Mouse (Mus musculus): ENCODE results near the gene Jazf1. TPM values are rescaled to one million over a fixed set of nuclear protein-coding genes. Genes with fewer than 3 reads are reported as not detected.

Jazf1 gene
- total and polyA plus RNA-seq, 3 experiments, result 0.42 to 1.7 (median 0.75) TPM

- H3K4me2 ChIP-seq (ENCODE audit: insufficient read depth, low read depth, poor library complexity, severe bottlenecking), result no peak overlapping the region
- no peak overlapping the region for H3K27ac ChIP-seq (ENCODE audit: insufficient read depth, low read depth)
- H3K79me2 ChIP-seq (replicated peaks; ENCODE audit: control insufficient read depth, extremely low read depth, insufficient read depth, poor library complexity, severe bottlenecking), result no peaks in the 10 kb centered on the region
- no peak overlapping the region for H3K9ac ChIP-seq (ENCODE audit: insufficient read depth, low read depth)
- H3K4me1 ChIP-seq (ENCODE audit: control insufficient read depth in 1 of 2, insufficient read depth in 2 of 2), result peaks cover 0 to 12% of the 10 kb centered on the region in 2 experiments; a peak in 2 of 4 replicates
- H3K36me3 ChIP-seq (replicated peaks in 1 of 2; ENCODE audit: control insufficient read depth in 1 of 2, insufficient read depth in 1 of 2, low read length in 1 of 2), result peaks cover 13 to 36% of the 10 kb centered on the region in 2 experiments
- no peaks in the 10 kb centered on the region for H3K27me3 ChIP-seq (replicated peaks)
- no peak for TF ChIP-seq ELF1 (IDR thresholded peaks at IDR 0.05; ENCODE audit: low read depth, low read length)
- no peak for TF ChIP-seq SIN3A (IDR thresholded peaks at IDR 0.05; ENCODE audit: low read length)
- TF ChIP-seq USF1 (IDR thresholded peaks at IDR 0.05; ENCODE audit: low read depth, low read length), result no peak
- TF ChIP-seq SMC3 (IDR thresholded peaks at IDR 0.05; ENCODE audit: low read depth, low read length), result no peak
- TF ChIP-seq POLR2A (IDR thresholded peaks at IDR 0.05; ENCODE audit: low read depth, low read length), result no peak
- TF ChIP-seq MYC (IDR thresholded peaks at IDR 0.05; ENCODE audit: low read depth, low read length), result no peak
- TF ChIP-seq CHD2 (IDR thresholded peaks at IDR 0.05; ENCODE audit: low read length), result no peak
- no peak for TF ChIP-seq JUN (IDR thresholded peaks at IDR 0.05; ENCODE audit: insufficient read depth, low read depth, low read length)
- no peak for TF ChIP-seq EP300 (IDR thresholded peaks at IDR 0.05; ENCODE audit: low read length)
- TF ChIP-seq RAD21 (IDR thresholded peaks at IDR 0.05; ENCODE audit: low read depth, low read length), result no peak
- TF ChIP-seq PAX5 (IDR thresholded peaks at IDR 0.05; ENCODE audit: low read length), result no peak
- no peak for TF ChIP-seq KAT2A (IDR thresholded peaks at IDR 0.05; ENCODE audit: insufficient replicate concordance, low read length)
- no peak for TF ChIP-seq RCOR1 (conservative IDR thresholded peaks at IDR 0.05; ENCODE audit: low read depth, low read length)
- no peak for TF ChIP-seq IRF4 (IDR thresholded peaks at IDR 0.05; ENCODE audit: low read depth, low read length)
- TF ChIP-seq UBTF (IDR thresholded peaks at IDR 0.05; ENCODE audit: low read depth, low read length), result no peak
- in situ Hi-C loops (cut with MboI; ENCODE audit: low pct_ligation_motif_present, low pct_unique_long_range_greater_than_20kb, low sequenced_read_pairs) (no loop called here), dilution Hi-C loops (cut with MboI; ENCODE audit: extremely low pct_ligation_motif_present, extremely low pct_unique_long_range_greater_than_20kb, low sequenced_read_pairs) (no loop called here)
- DNase-seq (ENCODE audit: extremely low read depth), result no peak
- H3K9me3 ChIP-seq (replicated peaks; ENCODE audit: low read length), result no peaks in the 10 kb centered on the region
- no peak overlapping the region for H3K4me3 ChIP-seq (replicated peaks in 1 of 3; ENCODE audit: low read depth in 2 of 3, low read length in 2 of 3, poor library complexity in 1 of 3)
Observed at GRCm38 (mm10) chr6:52773132-52773531, 295.3 kb downstream of the Jazf1 start.

- TF ChIP-seq POLR2A (IDR thresholded peaks at IDR 0.05; ENCODE audit: low read depth, low read length) (no peak), KAT2A (IDR thresholded peaks at IDR 0.05; ENCODE audit: insufficient replicate concordance, low read length) (no peak), RAD21 (IDR thresholded peaks at IDR 0.05; ENCODE audit: low read depth, low read length) (no peak), ZNF384 (IDR thresholded peaks at IDR 0.05; ENCODE audit: low read depth, low read length) (no peak), SIN3A (IDR thresholded peaks at IDR 0.05; ENCODE audit: low read length) (no peak), GABPA (IDR thresholded peaks at IDR 0.05; ENCODE audit: insufficient replicate concordance, low read depth, low read length) (no peak), IRF4 (IDR thresholded peaks at IDR 0.05; ENCODE audit: low read depth, low read length) (no peak), POLR2AphosphoS2 (IDR thresholded peaks at IDR 0.05; ENCODE audit: low read depth, low read length) (no peak)
- DNase-seq (ENCODE audit: extremely low read depth), result no peak
- H3K4me2 ChIP-seq (ENCODE audit: insufficient read depth, low read depth, poor library complexity, severe bottlenecking), result no peak overlapping the region
- dilution Hi-C loops (cut with MboI; ENCODE audit: extremely low pct_ligation_motif_present, extremely low pct_unique_long_range_greater_than_20kb, low sequenced_read_pairs), result no loop called here
- H3K27me3 ChIP-seq (replicated peaks), result no peaks in the 10 kb centered on the region
- H3K79me2 ChIP-seq (replicated peaks; ENCODE audit: control insufficient read depth, extremely low read depth, insufficient read depth, poor library complexity, severe bottlenecking), result no peaks in the 10 kb centered on the region
- H3K4me3 ChIP-seq (replicated peaks in 1 of 3; ENCODE audit: low read depth in 2 of 3, low read length in 2 of 3, poor library complexity in 1 of 3), result no peak overlapping the region
- no peak overlapping the region for H3K27ac ChIP-seq (ENCODE audit: insufficient read depth, low read depth)
- H3K9ac ChIP-seq (ENCODE audit: insufficient read depth, low read depth), result no peak overlapping the region
- peaks cover 29 to 58% of the 10 kb centered on the region in 2 experiments for H3K36me3 ChIP-seq (replicated peaks in 1 of 2; ENCODE audit: control insufficient read depth in 1 of 2, insufficient read depth in 1 of 2, low read length in 1 of 2)
- no peaks in the 10 kb centered on the region for H3K9me3 ChIP-seq (replicated peaks; ENCODE audit: low read length)
- H3K4me1 ChIP-seq (ENCODE audit: control insufficient read depth in 1 of 2, insufficient read depth in 2 of 2), result peaks cover 0 to 14% of the 10 kb centered on the region in 2 experiments; a peak in 2 of 4 replicates
- in situ Hi-C loops (cut with MboI; ENCODE audit: low pct_ligation_motif_present, low pct_unique_long_range_greater_than_20kb, low sequenced_read_pairs), result no loop called here
Observed at GRCm38 (mm10) chr6:52770789-52771188, 297.6 kb downstream of the Jazf1 start.
